Mouse (Mus musculus) ovary, adult 2 months (tissue): Measurements from ENCODE around the gene Cd180. TPM values are rescaled to one million over a fixed set of nuclear protein-coding genes. Genes with fewer than 3 reads are reported as not detected.

Experiments
- polyA plus RNA-seq: library from polyadenylated mRNA; depleted of rRNA; stranded (reverse); fragments of >200 nt; gene quantifications from 2 replicates; pipeline ENCODE4 v1.2.3, GENCODE M21; 2012; rRNA removed

The Cd180 gene
- polyA plus RNA-seq = 0.90 and 1.2 TPM in 2 replicates

DNA sequence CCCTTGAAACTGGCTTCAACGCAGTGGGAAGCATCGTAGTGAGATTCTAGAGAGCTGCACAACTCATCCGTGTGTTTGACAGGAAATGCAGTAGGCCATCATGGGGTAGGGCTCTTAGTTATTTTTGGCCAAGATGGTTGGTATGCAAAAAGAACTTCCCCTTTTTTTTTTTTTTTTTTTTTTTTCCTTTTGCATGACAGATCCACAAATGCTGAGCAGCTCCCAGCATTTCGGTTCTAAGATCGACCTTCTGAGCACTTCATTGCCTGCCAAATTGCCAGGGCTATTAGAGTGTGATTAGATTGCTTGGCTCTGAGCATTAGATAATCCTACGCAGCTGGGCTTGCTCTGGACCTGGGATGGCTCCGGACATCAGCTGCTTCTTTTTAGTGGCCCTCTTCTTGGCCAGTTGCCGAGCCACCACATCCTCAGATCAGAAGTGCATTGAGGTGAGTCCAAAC lies at the start of gene Cd180:
Gene Cd180 (plus strand): TSS at position 218 of the 461 bp plus-strand sequence.

